Mouse (Mus musculus) thymus, postnatal 4 days (tissue): ENCODE measurements around the gene Tipin.
"Not testable (repeated sequence)": the region's sequence is repeated elsewhere in the genome, so short reads cannot be mapped to it uniquely, and the experiment has no call there.

Experiments used
- DNase-seq: peaks from one replicate; pipeline ENCODE4 v3.0.0; 2021

Tipin gene

GRCm38 (mm10) chr9:64281105-64281780, at the start of gene Tipin:
Gene Tipin, plus strand, starts transcription at chr9:64281581.
- DNase-seq: peak; percentile 98

GRCm38 (mm10) chr9:64231674-64232073, 49.7 kb upstream of the Tipin start:
- no peak for DNase-seq

GRCm38 (mm10) chr9:64232257-64232957, 49.0 kb upstream of the Tipin start:
- no peak for DNase-seq

- DNase-seq: no peak
Observed at GRCm38 (mm10) chr9:64233656-64234055, 47.7 kb upstream of the Tipin start.

GRCm38 (mm10) chr9:64234768-64235435, 46.5 kb upstream of the Tipin start, which contains the start of gene Uchl4:
Gene Uchl4, plus strand, starts transcription at chr9:64235201.
- DNase-seq: no peak

- no peak for DNase-seq
Observed at GRCm38 (mm10) chr9:64236056-64236455, 45.3 kb upstream of the Tipin start.

- no peak for DNase-seq
Observed at GRCm38 (mm10) chr9:64240116-64240515, 41.3 kb upstream of the Tipin start.

- DNase-seq: no peak
Observed at GRCm38 (mm10) chr9:64240681-64241080, 40.7 kb upstream of the Tipin start.

- DNase-seq: no peak
Observed at GRCm38 (mm10) chr9:64242381-64242831, 39.0 kb upstream of the Tipin start.

- no peak for DNase-seq
Observed at GRCm38 (mm10) chr9:64249371-64249770, 32.0 kb upstream of the Tipin start.

GRCm38 (mm10) chr9:64250111-64250730, 31.2 kb upstream of the Tipin start:
- no peak for DNase-seq

- no peak for DNase-seq
Observed at GRCm38 (mm10) chr9:64252591-64253020, 28.8 kb upstream of the Tipin start.

GRCm38 (mm10) chr9:64253021-64253904, 28.1 kb upstream of the Tipin start, which contains the start of gene Map2k1:
Gene Map2k1, minus strand, starts transcription at chr9:64253631.
- peak; percentile 100 for DNase-seq

GRCm38 (mm10) chr9:64255422-64255821, 26.0 kb upstream of the Tipin start:
- DNase-seq: no peak

GRCm38 (mm10) chr9:64256204-64256603, 25.2 kb upstream of the Tipin start:
- no peak for DNase-seq

GRCm38 (mm10) chr9:64259906-64260305, 21.5 kb upstream of the Tipin start:
- no peak for DNase-seq

GRCm38 (mm10) chr9:64261023-64261422, 20.4 kb upstream of the Tipin start:
- DNase-seq: no peak

GRCm38 (mm10) chr9:64264813-64265212, 16.6 kb upstream of the Tipin start:
- no peak for DNase-seq

GRCm38 (mm10) chr9:64267231-64267630, 14.2 kb upstream of the Tipin start:
- no peak for DNase-seq

GRCm38 (mm10) chr9:64268196-64268595, 13.2 kb upstream of the Tipin start:
- DNase-seq: no peak

- not testable (repeated sequence) for DNase-seq
Observed at GRCm38 (mm10) chr9:64268836-64269235, 12.5 kb upstream of the Tipin start.

GRCm38 (mm10) chr9:64271249-64271648, 10.1 kb upstream of the Tipin start:
- no peak for DNase-seq
